Mouse (Mus musculus) cerebellum, adult 18-20 months (tissue): ENCODE results near the gene Dtl.
"Not testable (repeated sequence)": the region's sequence is repeated elsewhere in the genome, so short reads cannot be mapped to it uniquely, and the experiment has no call there.

Experiments used
- DNase-seq, 2 experiments: peaks; one replicate each; pipeline ENCODE4 v3.0.0; 2021

Dtl gene

GRCm38 (mm10) chr1:191517969-191518368 is 57.4 kb downstream of the Dtl start:
- no peak for DNase-seq

DNA sequence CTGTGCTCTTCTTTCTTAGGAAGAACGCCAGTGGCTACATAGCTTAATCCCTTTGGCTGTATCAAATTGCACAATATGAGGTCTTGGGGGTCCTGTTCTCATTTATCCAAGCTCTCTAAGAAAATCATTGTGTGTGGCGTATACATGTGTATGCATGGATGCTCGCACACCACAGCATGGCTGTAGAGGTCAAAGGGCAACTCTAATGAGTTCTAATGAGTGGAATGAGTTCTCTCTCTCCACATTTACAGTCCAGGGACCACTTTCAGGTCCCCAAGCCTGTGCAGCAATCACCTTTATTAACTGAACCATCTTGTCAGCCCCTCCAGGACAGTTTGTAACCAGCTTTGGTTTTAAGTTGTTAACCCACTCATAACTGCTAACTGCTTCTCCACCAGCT is 58.3 kb downstream of the Dtl start:
- no peak for DNase-seq

GRCm38 (mm10) chr1:191516351-191516750 is 59.0 kb downstream of the Dtl start:
- DNase-seq = not testable (repeated sequence)

DNA sequence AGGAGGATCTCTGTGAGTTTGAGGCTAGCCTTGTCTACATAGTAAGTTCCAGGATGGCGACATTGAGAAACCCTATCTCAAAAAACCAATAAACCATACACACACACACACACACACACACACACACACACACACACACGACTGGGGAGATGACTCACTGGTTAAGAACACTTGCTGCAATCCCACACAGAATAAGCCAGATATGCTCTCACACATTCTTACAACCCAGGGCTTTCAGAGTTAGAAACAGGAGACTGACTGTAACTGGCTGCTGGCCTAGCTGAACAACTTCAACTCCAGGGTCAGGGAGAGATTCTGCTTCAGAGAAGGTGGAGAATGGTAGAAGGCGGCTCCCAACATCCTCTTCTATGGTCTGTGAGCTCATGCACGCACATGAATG is 62.1 kb downstream of the Dtl start:
- DNase-seq = no peak

- DNase-seq = no peak
Observed at GRCm38 (mm10) chr1:191512383-191512782, 63.0 kb downstream of the Dtl start.

- DNase-seq = no peak
Observed at GRCm38 (mm10) chr1:191511503-191511902, 63.8 kb downstream of the Dtl start.

DNA sequence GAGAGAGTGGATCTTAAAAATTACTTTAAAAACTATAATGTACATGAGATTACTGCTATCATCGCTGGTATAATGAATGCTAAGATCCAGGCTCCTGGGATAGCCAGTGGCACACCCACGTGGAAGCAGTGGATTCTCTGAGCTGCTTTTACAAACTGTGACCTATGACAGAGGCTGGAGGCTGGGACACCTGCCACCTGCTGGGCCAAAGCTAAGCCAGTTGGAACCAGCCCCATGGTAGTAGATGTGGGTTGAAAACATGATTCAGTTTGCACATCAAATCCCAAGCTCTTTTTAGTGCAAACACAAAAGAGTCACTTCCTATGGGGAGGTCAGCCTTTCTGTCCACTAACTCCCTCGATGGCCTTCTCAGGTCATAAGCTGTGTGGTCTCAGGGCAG is 65.5 kb downstream of the Dtl start:
- no peak for DNase-seq

GRCm38 (mm10) chr1:191509131-191509530 is 66.2 kb downstream of the Dtl start:
- DNase-seq = no peak

DNA sequence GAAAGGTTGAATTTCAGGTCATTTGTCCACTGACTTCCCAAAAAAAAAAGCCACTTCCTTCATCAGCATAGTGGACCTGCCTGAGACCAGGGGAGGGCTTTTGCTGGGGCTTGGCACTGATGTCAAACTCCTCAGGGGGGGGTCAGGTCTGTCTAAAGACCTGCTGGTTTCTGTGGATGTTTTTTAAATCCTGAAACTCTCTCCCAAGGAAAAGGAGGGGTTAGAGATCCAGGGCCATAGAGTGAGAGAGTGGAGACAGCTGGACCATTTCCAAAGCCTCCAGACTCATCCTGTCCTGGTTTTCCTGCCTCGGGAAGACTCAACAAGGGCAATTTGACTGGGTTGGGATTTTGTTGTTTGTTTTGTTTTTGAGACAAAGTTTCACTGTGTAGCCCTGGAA is 68.6 kb downstream of the Dtl start:
- no peak for DNase-seq

GRCm38 (mm10) chr1:191499666-191500065 is 75.7 kb downstream of the Dtl start:
- no peak for DNase-seq

DNA sequence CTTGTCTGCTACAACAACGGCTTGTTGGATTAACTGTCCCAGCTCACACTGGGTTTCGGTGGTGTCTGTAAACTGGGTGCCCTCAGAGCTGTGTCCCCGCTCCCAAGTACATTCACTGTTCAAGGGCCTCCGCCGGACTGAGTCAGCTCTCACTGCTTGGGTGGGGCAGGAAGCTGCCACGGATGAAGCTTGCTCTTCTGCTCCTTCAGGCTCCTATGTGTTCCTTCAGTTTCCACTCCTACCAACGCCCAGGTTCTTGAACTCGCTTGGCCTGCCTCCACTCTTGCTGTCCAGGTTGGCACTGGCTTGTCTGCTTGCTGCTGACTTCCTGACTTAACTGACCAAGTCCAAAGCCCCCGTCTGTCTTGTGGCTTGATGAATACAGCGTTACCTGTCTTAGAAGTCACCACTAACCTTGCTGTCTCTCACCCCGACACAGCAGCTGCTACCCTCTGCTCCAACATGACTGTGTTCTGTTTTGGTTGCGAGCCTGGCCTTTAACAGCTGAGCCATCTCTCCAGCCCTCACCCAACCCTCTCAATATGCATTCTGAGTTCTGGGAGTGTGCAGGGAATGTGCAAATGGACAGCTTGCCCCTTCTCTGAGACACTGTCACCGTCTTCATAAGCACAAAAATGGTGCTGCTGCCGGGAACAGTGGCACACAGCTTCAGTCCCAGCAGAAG is 76.9 kb downstream of the Dtl start:
- DNase-seq = no peak

DNA sequence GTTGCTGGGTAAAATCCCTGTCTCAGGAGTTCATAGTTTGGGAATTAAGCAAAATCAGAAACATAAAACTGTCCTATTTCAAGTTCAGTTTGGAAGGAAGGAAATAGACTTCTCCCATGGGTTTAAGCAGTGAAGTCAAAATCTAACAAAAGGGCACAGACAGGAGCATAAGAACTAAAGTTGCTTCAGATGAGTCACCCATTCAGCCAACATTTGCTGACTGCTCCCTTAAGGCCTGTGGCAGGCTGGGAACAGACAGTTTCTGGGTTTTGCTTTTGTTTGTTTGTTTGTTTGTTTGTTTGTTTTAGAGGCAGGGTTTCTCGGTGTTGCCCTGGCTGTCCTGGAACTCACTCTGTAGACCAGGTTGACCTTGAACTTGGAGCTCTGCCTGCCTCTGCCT is 78.7 kb downstream of the Dtl start:
- no peak for DNase-seq

DNA sequence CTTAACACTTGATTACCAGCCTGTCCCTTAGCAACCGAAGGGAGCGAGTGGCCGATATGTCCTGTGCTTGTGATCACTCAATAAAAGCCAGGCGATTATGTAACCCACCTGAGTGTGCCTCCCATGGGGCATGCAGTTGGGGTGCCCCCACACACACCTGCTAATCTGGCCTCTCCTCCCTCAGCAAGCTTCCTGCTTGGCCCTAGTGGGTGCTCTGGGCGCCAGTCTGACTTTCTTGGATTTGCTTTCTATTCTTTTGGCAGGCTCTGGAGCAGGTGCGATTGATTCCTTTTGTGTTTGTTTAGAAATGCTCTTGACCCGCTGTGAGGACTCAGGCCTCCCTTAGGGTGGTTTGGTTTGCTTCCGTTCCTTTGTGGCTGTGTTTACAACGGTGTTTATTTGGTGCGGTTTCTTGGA is 80.3 kb downstream of the Dtl start:
- DNase-seq = peak; percentile 31 to 53

GRCm38 (mm10) chr1:191494303-191494655 is 81.1 kb downstream of the Dtl start:
- peak; percentile 46 to 57 for DNase-seq

GRCm38 (mm10) chr1:191493476-191494302 is 81.7 kb downstream of the Dtl start:
- DNase-seq = peak; percentile 59 to 61

DNA sequence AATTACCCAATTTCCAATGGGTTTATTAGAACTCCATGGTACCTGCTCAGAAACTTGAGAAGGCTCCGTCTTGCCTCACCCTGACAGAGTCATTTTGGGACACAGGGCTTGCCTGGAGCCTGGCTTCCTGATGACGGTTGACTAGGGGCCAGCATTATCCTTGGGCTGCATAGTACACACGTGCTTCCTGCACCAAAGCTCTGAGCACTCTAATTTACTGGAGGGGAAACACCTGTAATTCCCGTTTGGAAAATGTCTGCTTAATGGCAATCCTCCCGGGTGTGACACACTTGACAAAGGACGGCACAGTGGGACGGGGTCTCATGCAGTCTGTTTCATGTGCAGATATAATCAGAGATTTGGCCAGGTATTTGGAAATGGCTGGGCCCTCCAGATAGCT is 84.9 kb downstream of the Dtl start:
- no peak for DNase-seq
